Mouse (Mus musculus) heart, adult 8-10 months (tissue): ENCODE data around the gene Slc15a4. TPM values are rescaled to one million over a fixed set of nuclear protein-coding genes. Genes with fewer than 3 reads are reported as not detected.

ENCODE experiments used
- DNase-seq: peaks from one replicate; pipeline ENCODE4 v3.0.0; 2022; ENCODE audit warnings: low spot score
- total RNA-seq, 4 experiments: library from RNA; stranded (reverse); gene quantifications; 2 replicates each; pipeline ENCODE4 v1.2.4; 2022

Gene Slc15a4
- total RNA-seq, 4 experiments from 2014 or later: 10.9 to 17.4 (median 13.9) TPM

DNA sequence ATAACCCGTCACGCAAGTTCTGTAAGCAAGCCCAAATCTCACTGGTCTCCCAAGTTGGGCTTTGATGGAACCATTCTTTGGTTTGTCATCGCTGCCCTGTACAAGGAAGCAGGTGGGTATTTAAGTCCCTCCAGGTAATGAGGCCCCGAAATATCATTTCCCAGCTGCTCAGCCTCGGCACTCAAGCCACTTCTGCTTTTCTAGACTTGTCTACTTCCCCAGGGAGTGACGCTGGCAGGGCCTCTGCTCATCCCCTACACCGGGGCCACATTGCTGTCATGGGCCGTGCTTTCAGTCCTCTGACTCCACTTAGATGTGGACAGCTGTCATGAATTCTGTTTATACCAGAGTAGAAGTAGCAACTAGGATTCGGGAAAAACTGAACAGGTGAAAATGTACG, 11.6 kb downstream of the Slc15a4 start:
- DNase-seq: no peak

DNA sequence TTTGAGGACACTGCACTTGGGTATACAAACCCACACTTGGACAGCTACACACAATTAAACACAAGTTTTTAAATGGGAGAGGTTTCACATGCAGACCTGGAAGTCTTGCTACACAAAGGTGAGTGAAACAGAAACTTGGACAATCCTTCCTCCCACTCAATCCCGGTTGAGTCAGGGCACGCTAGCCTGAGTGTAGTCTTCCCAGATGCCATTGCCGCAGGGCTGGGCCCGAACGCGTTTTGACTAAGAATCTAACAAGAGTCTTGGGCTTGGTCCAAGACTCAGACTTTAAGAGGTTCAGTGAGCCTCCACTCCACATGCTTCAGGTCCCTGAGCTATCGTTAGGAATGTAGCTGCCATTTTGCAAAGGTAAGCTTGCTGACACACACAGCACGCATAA, 12.3 kb downstream of the Slc15a4 start:
- no peak for DNase-seq

DNA sequence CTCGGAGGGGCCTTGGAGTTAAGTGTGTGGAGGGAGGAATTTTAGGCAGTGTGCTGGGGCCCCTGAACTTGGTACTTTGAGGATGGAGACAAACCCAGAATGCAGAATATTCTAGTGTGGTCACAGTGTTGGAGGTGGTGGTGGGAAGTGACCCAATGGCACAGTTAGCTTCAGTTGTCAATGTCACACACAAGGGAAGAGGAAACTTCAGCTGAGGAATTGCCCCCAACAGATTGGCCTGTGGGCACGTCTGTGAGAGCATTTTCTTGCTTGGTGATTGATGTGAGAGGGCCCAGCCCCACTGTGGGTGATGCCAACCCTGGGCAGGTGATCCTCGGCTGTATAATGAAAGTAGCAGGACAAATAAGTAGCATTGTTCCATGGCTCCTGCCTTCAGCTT, 13.9 kb downstream of the Slc15a4 start:
- DNase-seq: no peak

DNA sequence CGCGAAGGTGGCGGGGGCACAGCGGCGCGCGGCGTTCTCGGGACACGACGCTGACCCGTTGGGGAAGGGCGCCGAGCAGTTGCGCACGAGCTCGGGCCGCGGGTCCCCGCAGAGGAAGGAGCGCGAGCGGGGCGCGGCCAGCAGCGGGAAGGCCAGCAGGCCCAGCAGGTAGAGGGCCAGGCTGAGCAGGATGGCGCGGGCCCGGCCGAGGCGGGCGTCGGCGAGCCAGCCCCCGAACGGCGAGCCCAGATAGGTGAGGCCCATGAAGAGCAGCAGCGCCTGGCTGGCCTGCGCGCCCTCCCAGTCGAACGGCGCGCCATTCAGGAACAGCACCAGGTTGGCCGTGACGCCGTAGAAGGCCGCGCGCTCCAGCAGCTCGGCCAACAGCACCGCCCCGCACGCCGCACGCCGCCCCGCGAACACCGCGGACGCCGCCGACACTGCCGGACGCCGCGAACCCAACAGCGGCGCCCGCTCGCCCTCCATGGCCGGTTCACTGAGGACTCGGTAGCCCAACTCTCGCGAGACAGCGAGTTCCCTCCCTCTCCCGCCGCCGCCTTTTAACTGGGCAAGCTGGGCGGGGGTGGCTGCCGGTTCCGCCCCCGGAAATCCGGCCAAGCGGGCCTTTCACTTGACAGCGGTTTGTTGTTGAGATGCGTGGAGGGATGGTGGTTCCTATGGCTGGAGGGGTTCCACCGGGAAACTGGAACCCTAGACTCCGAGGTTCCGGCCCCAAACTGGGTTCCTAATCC, 15.6 kb downstream of the Slc15a4 start:
- DNase-seq: peak; percentile 98

DNA sequence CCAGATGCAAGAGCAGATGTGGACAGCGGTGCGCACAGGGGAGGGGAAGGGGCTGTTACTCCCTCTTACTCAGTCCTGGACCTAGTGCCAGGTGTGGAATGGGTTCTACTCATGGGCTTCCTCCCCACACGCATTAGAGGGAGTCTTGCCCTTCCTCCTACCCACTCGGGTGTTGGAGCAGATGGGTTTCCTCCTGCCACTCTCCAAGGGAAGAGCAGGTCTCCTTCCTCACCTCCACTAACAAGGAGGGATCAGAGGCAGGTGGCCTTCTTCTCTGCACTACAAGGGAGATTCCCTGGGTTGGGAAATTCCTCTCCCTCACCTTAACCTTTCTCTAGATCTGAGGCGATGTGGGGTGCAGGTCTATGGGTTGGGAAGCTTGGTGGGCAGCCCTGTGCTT, 16.5 kb downstream of the Slc15a4 start:
- no peak for DNase-seq

DNA sequence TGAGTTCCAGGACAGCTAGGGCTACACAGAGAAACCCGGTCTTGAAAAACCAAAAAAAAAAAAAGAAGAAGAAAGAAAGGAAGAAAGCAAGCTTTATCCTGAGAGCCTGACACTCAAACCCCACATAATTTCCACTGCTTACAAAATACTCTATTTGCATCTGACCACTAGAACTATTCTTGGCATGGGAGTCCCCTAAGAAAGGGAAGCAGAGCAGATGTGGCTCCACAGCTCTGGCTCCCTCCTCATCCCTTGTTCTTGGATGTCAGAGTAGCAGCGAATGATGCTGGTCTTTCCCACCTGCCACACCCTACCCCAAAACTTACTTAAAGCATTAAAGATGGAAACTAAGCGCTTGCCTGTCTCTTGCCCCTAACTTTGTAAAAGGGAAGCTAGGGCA, 17.2 kb downstream of the Slc15a4 start:
- DNase-seq: no peak

DNA sequence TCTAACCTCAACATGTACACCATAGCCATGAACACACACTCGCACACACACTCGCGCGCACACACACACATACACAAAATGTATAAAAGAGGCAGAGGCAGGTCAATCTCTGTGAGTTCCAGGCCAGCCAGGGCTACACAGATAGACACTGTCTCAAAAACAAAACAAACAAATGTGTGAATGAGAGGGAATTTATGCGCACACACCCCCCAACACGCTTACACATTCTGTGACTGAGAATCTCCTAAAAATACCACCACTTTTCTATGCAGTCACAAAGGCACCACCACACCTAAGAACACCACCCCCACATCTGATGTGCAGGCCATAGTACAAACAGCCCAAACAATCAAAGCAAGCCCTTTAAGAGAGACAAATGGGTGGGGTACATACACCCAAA, 20.3 kb downstream of the Slc15a4 start:
- DNase-seq: no peak

DNA sequence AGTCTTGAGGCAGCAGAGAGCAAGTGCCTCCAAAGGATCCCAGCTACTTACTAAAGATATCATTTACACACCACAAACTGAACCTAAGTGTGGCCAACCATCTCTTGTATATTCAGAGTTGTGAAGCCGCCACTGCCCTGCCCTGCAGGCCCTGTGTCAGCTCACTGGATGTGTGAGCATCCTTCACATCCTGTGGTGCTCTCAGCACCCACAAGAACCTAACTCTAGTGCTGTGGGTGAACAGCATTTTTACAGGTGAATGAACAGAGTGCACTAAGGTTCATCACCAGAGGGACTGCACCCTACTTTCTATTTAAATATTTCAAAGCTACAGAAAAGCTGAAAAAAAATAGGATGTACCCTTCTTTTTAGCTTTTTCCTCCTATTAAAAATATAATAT, 20.8 kb downstream of the Slc15a4 start:
- no peak for DNase-seq

DNA sequence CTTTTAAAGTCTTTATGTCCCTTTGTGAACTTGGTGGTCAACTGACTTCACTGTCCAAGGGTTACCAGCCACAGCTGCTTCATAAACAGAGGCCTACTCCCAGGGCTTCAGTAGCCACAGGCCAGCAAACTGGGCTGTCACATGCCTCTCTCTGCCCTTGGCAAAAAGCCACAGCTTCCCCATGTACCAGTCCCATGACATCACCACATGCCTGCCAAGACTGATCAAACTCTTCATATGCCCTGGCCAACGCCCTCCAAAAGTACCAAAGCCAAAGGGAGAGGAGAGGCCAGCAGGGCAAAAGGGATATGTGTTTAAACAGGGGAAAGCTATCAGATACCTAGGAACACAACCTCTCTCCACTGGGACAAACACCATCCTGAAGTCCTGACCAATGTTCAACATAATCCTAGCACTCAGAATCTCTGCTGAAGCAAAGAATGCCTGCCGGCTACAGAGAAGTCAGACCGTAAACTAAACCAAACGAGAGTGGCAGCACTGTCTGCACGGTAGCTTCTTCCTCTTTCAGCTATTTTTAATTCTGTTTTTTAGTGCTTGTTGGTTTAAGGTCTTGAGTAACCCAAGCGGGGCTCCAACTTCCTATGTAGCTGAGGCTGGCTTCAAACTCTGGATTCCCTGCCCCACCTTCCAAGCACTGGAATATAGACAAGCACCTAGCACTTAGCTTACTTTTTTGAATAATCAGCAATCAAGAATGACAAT, 21.7 kb downstream of the Slc15a4 start:
- DNase-seq: peak; percentile 80

DNA sequence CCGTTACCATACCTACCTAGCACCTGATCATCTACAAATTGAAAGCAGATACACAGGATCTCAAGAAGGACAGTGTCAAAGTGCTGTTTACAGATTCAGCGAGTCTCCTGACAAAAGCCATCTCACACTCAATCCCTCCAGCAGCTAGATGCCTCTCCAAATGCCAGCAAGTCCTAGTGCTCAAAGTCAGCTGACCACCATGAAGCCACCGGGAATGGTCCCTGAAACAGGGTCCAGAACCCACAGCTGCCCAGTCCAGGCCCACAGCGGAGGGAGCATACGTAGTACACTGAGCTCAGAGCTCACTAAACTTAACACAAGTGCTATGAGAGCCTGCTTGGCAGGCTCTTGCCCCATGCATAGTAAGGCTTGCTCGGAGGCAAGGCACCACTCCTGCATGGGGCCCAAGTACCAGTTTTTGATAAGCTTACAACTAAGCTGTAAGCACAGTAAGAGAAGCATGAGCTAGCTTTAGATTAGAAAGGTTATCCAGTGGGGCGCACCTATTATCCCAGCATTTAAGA, 23.4 kb downstream of the Slc15a4 start:
- DNase-seq: no peak

DNA sequence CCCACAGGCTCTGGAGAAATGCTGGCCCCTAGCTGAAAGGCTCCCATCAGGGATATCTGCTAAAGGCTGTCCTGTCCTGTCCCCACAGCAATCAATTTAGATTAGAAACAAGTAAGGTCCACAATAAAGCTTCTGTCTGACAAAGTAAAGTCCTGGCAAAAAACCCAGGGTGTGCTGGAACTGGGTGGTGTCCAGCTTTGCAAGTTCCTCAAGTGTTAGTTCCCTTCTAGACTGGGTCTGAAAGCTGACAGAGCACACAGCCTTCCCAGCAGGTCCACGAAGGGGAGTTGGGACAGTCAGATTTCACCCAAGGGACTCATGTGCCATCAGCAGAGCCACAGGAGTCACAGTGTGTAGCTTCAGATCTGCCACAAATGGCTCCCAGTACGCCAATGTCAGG, 25.2 kb downstream of the Slc15a4 start:
- DNase-seq: peak; percentile 33

DNA sequence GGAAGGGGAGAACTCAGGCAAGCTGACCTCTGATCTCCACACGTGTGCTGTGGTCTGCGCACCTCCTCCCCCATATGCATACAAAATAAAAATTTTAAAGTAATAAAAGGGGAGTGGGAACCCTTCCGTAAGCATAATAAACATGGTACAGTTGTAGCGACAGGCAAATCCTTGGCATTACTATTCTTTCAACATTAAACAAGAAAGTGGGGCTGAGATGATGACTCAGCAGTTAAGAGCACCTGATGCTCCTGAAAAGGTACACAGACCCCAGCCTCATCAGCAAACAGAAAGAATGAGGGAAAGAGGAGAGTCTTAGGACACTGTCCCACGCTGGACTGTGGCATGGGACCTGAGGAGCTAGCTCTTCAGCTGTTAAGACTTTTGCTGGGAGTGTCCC, 29.7 kb downstream of the Slc15a4 start:
- no peak for DNase-seq

DNA sequence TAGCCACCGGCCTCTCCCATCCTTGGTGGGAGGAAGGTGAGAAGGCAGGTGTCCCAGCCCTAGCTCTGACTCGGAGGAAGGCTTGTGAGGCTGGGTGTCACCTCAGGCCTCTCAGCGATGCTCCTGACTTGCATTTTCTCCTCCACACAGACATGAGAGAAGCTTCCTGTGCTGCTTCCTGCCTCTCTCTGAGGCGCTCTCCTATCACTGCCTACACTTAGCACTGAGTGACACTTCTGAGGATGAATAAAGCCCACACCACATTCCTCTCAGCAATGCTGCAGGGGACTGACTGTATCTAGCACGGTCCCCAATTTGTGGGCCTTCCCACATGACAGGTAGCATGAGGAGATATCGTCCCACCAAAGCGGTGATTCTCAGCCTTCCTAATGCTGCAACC, 35.8 kb downstream of the Slc15a4 start:
- no peak for DNase-seq

DNA sequence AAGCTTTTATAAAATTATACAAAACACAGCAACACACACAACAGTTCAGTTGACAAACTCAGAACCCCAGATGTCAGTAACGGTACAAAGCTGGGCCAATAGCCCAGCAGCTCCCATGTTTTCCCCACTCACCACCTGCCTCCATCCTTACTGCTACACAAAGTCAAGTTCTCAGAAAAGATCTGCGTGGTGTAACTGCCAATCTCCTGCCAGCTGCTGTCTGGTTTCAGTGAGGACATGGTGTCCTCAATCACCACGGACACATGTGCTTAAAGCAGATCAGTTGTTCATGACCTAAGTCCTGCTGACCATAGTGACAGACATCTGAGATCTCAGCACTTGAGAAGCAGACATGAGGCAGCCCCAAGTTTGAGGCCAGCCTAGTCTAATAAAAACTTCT, 37.0 kb downstream of the Slc15a4 start:
- no peak for DNase-seq

DNA sequence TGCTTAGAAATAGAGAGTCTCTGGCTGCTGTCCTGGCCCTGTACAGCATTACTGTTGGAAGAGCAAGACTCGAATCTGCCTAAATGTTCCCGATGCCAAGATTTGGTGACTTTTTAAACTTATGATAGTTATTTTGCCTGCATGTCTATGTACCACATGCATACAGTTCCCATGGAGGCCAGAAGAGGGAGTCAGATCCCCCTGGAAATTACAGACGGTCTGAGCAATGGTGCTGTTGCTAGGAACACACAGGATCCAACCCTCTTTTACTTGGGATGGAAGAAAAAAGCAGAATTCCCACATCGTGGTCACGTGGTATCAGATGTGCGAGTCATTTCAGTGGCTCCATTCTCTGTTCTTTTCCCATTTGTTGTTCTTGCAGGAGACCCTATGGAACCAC, 39.8 kb downstream of the Slc15a4 start:
- DNase-seq: no peak

DNA sequence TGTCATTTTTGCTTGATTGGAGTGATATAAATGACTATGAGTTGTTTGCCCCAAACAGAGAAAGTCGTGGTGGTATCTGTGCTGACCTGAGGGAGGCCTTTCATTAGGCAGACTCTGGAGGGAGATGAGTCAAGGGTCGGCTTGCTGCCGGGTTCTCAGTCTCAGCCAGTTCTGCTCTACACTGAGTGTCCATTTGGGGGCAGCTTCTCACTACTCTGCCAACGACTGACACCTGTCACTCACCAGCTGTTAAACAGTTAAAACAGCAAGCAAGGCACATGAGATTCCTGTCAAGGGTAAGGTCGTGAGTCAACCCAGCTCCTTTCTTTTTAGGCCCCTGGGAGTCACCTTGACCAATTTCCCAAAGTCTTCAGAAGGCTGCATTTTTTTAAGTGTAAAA, 40.3 kb downstream of the Slc15a4 start:
- no peak for DNase-seq

DNA sequence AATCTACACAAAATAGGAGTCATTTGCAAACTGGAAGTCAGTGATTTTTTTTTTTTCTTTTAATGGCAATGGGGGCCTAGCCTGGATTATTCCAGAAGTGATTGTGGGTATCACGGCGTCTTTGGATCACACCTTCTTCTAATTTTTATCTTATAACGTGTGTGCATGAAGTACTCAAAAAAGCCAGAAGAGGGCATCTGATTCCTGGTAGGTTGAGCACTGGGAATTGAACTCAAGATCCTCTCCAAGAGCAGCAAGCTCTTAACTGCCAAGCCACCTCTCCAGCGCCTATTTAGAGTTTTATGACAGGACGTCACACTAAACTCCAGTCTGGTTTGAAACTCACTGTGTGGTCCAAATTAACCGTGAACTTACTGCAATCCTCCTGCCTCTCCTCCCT, 44.8 kb downstream of the Slc15a4 start:
- DNase-seq: no peak

DNA sequence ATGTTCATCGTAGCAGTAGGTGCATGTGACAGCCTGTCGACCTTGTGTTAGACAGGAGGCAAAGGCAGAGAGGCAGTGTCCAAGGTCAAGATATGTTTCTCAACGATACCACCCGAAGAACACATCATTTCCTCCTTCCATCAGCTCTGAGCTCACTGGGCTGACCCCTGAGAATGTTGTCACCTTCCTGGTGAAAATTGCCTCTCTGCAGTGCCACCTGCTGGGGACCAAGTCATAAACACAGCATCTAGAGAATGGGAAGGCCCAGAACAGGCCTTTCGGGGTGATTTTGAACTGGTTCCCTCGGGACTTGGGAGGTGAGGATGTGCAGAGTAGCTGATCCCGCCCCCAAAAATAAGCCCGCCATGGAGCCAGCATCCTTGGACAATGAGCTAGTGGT, 49.0 kb downstream of the Slc15a4 start:
- no peak for DNase-seq

DNA sequence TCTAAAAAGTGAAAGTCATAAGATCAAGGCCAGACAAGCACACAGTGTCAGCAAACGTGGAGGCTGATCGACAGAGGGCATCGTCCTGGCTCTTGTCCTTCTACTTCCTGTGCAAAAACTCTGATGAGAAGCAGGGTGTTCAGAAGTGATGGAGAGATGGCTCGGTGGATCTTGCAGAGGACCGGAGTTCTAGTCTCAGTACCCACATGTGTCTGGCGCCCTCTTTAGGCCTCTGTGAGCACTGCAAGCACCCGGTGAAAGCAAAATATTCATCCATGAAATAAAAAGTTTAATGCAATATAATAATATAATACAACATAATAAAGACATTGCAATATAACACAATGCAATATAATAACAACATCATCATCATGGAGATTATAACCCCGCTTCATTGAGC, 55.3 kb downstream of the Slc15a4 start:
- no peak for DNase-seq

DNA sequence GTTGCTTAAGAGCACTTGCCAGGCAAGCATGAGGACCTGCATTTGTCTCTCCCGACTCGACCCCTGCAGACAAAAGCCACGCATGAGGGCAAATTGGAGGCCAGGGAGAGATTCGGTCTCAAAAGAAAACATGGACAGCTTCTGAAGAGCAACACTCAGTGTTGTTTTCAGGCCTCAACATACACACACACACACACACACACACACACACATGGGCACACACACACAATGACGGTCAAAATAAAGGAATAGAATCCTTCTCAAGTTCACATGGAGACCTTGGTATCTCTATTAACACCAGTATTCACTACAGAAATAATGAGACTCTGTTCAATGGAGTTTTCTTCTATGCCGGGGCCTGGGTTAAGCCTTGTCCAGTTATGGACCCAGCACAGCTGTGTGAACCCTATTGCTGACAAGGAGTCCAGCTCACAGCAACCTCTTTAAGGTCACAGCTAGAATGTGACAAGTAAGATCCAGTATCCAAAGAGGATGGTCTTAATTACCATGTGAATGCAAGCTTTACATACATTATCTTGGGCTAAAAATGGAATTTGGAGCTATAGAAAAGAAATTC, 65.4 kb downstream of the Slc15a4 start:
- no peak for DNase-seq

DNA sequence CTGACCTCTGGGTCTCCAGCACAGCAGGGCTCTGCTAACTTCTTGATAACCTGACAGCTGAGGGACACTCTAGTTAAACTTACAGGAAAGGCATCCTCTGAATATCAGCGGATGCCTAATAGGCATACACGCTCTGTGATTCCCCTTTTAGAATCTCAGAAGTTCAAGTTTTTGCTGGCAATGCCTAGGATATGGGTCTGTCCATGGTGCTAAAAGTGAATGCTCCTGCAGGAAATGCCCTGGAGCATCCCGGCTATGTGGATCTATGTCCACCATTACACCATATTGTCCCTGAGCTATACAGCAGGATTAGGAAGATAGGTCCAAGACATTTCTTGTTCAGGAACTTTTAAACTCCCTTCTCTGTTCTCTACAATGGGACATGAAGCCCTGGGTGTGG, 71.6 kb downstream of the Slc15a4 start:
- DNase-seq: no peak

DNA sequence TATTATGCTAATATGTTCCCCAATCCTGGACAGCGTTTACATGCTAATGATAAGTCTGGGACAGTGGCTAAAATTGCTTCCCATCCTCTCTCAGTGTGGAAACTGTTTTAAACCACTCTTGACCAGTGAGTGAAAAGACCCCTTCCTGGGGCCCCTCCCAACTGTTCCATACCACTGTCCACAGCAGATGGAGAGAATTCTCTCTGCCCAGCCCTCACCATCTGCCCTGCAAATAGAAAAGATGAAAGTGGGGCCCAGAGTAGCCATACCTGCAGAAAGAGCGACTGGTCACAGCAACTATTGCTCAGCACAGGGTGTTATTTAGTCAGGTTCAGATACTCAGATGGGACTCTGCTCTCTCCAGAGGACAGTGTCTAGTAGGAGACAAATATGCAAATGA, 84.6 kb downstream of the Slc15a4 start:
- DNase-seq: no peak

DNA sequence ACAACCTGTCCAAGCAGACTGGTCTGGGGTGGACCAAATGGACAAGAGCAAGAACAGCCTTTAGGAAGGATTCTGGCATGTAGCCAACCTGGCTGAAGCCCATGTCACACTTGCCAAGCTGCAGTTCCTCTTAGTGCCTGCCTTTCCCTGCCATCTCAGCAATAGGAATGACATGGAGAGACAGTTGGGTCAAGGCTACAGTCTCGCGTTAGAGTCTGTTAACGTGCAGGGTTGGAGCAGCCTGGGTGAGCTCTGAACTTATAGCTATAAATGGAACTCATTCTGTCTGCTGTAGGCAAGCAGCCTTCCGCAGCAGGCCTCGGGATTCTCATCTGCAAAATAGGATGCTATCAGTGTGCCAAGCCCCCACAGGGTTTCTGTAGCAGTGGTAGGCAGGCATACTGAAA, 86.1 kb downstream of the Slc15a4 start:
- no peak for DNase-seq
